Comparison of ENCODE assay signal across 8 mouse cellular contexts in the genomic region with DNA sequence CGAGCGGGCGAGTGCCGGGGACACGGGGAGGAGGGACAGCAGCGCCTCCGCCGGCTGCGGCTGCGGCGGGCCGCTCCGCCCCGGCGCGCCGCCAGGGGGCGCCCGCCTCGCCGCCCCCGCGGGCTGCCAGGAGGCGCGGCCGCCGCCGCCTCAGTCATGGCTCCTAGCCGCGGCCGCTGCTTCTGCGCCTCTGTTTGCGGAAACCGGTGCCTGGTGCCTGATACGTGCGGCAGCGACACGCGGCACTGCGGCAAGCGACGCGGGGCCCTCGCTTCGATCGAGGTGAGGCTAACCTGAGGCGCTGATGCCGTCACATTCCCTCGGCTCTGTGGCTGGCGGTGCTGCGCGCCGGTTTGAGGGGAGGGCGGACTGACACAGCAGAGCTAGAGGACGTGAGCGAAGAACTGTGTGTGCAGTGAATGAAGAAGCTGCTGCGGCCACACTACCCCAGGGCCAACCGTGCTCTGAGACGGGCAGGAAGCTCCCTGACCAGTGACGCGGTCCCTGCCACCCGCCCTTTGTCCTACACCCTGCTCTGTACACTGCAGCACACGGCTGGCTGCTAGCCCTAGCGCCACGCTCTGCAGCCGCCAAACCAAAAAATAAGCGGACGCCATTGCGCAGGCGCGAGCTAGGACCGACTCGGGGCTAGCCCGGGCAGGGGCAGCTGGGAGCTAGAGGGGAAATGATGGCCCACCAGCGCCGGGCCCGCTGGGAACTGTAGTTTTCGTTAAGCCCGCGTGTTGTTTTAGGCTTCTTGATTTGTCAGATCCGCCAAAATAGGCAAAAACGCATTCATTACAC. TPM values are rescaled to one million over a fixed set of nuclear protein-coding genes. Genes with fewer than 3 reads are reported as not detected.
DNase-seq lines count a peak whose midpoint lies in the region; ATAC-seq and TF ChIP-seq lines count a peak whose summit lies in the region.

No protein-coding gene starts in this region.

- under 1% methylated on average over 78 of the region's 82 CpGs for whole genome bisulfite sequencing in forebrain, embryonic 14.5 days
- under 1% methylated on average over 78 of the region's 82 CpGs for WGBS in lung, adult 2 months

- peak overlapping the region; percentile 98 for H3K27ac ChIP-seq in ES-Bruce4 (ENCODE audit: insufficient read depth, low read length)
- H3K27ac ChIP-seq in forebrain, embryonic 14.5 days (ENCODE audit: low read depth, low read length), result peak overlapping the region; percentile 100

- H3K36me3 ChIP-seq in ES-Bruce4 (ENCODE audit: control insufficient read depth, insufficient read depth, low read length, poor library complexity, severe bottlenecking), result 0 out of 2 replicates have a peak, but pooled peaks cover 2% of the 10 kb centered on the region
- no peaks in the 10 kb centered on the region for H3K36me3 ChIP-seq in forebrain, embryonic 14.5 days (ENCODE audit: control insufficient read depth, insufficient read depth, low read length)

- TF ChIP-seq CTCF in ES-Bruce4 (IDR thresholded peaks at IDR 0.05; ENCODE audit: low read depth, low read length), result peak; percentile 12
- peak; percentile 2; the same call in 1 of the 2 replicates for TF ChIP-seq CTCF in lung, adult 2 months (IDR thresholded peaks at IDR 0.05; ENCODE audit: insufficient read depth, low read length)

- peak overlapping the region; percentile 87 for H3K9ac ChIP-seq in ES-Bruce4 (ENCODE audit: low read depth, poor library complexity, severe bottlenecking)
- H3K9ac ChIP-seq in forebrain, embryonic 14.5 days (ENCODE audit: low read length), result peak overlapping the region; percentile 99

- peak; percentile 92 for ATAC-seq in cerebellum, adult (ENCODE audit: insufficient number of reproducible peaks, low FRiP score, low TSS enrichment)
- peak; percentile 94 for ATAC-seq in forebrain, embryonic 14.5 days
- peak; percentile 74 for ATAC-seq in neutrophil, adult 5-6 weeks (ENCODE audit: extremely low read depth, insufficient number of reproducible peaks, low FRiP score, poor library complexity, severe bottlenecking)

- TF ChIP-seq POLR2A in ES-Bruce4 (IDR thresholded peaks at IDR 0.05; ENCODE audit: insufficient read depth, low read length), result peak; percentile 85
- peak; percentile 54; the same call in 1 of the 2 replicates for TF ChIP-seq POLR2A in lung, adult 2 months (IDR thresholded peaks at IDR 0.05; ENCODE audit: borderline replicate concordance, extremely low read depth, low read depth, low read length)

- 0 out of 2 replicates have a peak, but pooled peaks have one; percentile 37 for TF ChIP-seq EP300 in ES-Bruce4 (IDR thresholded peaks at IDR 0.05; ENCODE audit: insufficient read depth, low read depth, low read length)

- intact Hi-C loops in heart, postnatal 25 days (cut with DNase I), result no loop called here

- H3K27me3 ChIP-seq in ES-Bruce4 (ENCODE audit: control insufficient read depth, insufficient read depth, low read length, poor library complexity, severe bottlenecking), result no peaks in the 10 kb centered on the region
- no peaks in the 10 kb centered on the region for H3K27me3 ChIP-seq in forebrain, embryonic 14.5 days (replicated peaks; ENCODE audit: control insufficient read depth, insufficient read depth, low read length)

- H3K4me3 ChIP-seq in ES-Bruce4 (ENCODE audit: low read depth, low read length), result peak overlapping the region; percentile 89
- peak overlapping the region; percentile 89 for H3K4me3 ChIP-seq in forebrain, embryonic 14.5 days (ENCODE audit: low read depth, low read length)
- H3K4me3 ChIP-seq in lung, adult 2 months (replicated peaks; ENCODE audit: extremely low read depth, low read depth, low read length), result peak overlapping the region; percentile 91

- DNase-seq in forebrain, embryonic 14.5 days (ENCODE audit: low spot score), result peak; percentile 97
- DNase-seq in heart, postnatal 25 days (ENCODE audit: low spot score), result peak; percentile 87
- DNase-seq in layer of hippocampus, adult 18-20 months (ENCODE audit: low spot score in 2 of 2), result peak; percentile 88 to 92
- DNase-seq in lung, adult 2 months, result peak; percentile 82
- peak; percentile 90 to 93 for DNase-seq in thymus, adult 18-20 months

- no peaks in the 10 kb centered on the region for H3K9me3 ChIP-seq in ES-Bruce4 (replicated peaks; ENCODE audit: control insufficient read depth, insufficient read depth, low read length, poor library complexity, severe bottlenecking)
- no peaks in the 10 kb centered on the region for H3K9me3 ChIP-seq in forebrain, embryonic 14.5 days (replicated peaks; ENCODE audit: control insufficient read depth, low read length)

- peak overlapping the region; percentile 54 for H3K4me2 ChIP-seq in forebrain, embryonic 14.5 days (ENCODE audit: low read length)

- no peaks in the 10 kb centered on the region for H3K4me1 ChIP-seq in ES-Bruce4 (ENCODE audit: control insufficient read depth, insufficient read depth, low read length)
- peaks cover 19% of the 10 kb centered on the region for H3K4me1 ChIP-seq in forebrain, embryonic 14.5 days (ENCODE audit: control insufficient read depth, insufficient read depth, low read length)
- H3K4me1 ChIP-seq in lung, adult 2 months (ENCODE audit: control insufficient read depth, insufficient read depth, low read length), result peaks cover 6% of the 10 kb centered on the region

RNA-seq across cellular contexts. Expression of a gene that starts 26.1 kb away (rescaled TPM):
- polyA plus RNA-seq in ES-Bruce4 (2011; ENCODE audit: insufficient read depth, insufficient read length, low read depth, missing spikeins), result 81.7 and 83.9 TPM in 2 replicates
- polyA plus RNA-seq in forebrain, embryonic 14.5 days (2014; fragmentation: Nextera tagmentation; extraction: Ambion mirVana), result 26.3 and 32.3 TPM in 2 replicates
- 10 to 100 TPM; 26.3 to 28.1 TPM for total RNA-seq in heart, postnatal 25 days (2021)
- 10 to 100 TPM; 71.2 to 72.1 TPM for total RNA-seq in layer of hippocampus, adult 18-20 months (2021)
- 86.2 and 93.7 TPM in 2 replicates for polyA plus RNA-seq in lung, adult 2 months (2012; rRNA removed)
- total RNA-seq in neutrophil, adult 5-6 weeks (2017), result 66.1 and 71.3 TPM in 2 replicates

Comparison
In these comparisons a context has a peak if more than half of its experiments do, and no peak if none do; other contexts are left out.
1. Peak in every context shown above with its lines: DNase-seq, ATAC-seq, H3K4me3 ChIP-seq and H3K27ac ChIP-seq.